Mouse (Mus musculus): ENCODE results near the gene Thsd1.

DNA sequence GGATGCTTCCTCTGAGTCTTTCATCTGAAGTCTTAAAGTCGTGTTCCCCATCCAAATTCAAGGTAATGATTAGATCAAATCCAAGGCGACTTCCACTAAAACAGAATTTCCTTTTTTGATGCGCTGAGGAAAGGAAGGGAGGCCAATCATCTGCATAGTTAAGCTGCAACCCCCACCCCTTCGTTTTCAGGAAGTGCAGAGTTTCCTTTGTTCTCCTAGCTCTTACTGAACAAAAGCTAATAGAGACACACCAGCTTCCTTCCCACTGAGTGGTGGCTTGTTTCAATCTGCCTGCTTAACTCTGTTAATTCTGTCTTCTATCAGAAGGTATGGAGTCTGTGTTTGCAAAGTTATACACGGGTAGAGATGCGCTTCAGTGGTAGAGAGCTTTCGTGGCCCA lies 1.5 kb downstream of the Thsd1 start:
- TF ChIP-seq CTCF (IDR thresholded peaks at IDR 0.05; ENCODE audit: control insufficient read depth, insufficient read depth, insufficient replicate concordance, low read depth, low read length) (no peak), POLR2A (IDR thresholded peaks at IDR 0.05; ENCODE audit: control insufficient read depth, low read depth, low read length) (no peak)

All from testis, adult 2 months (tissue).